Mouse (Mus musculus) cortical plate, adult 2 months (tissue): ENCODE measurements around the gene Etl4.

Source experiments
- CTCF ChIP-seq: fragments of 200-500 bp; IDR thresholded peaks from 2 replicates; pipeline ENCODE4 v1.5.1; 2011; ENCODE audit warnings: mild to moderate bottlenecking, control low read depth, low read length; ENCODE audit not compliant: insufficient read depth; ENCODE audit errors: extremely low read depth
- POLR2A ChIP-seq: fragments of 200-500 bp; IDR thresholded peaks from 2 replicates; pipeline ENCODE4 v1.6.1; 2011; ENCODE audit warnings: mild to moderate bottlenecking, low read length, control low read depth; ENCODE audit not compliant: insufficient read depth; ENCODE audit errors: extremely low read depth

GRCm38 (mm10) chr2:20595000-20595399 is 685.4 kb downstream of the Etl4 start:
- TF ChIP-seq CTCF: no peak
- TF ChIP-seq POLR2A: no peak
